Mouse (Mus musculus): Measurements from ENCODE around the gene Tmem114. TPM values are rescaled to one million over a fixed set of nuclear protein-coding genes. Genes with fewer than 3 reads are reported as not detected.

Gene Tmem114
- polyA plus RNA-seq, 1 experiment from 2014 or later = not detected

- ATAC-seq (ENCODE audit: low FRiP score, low TSS enrichment) (no peak), DNase-seq (ENCODE audit: low spot score) (peak; percentile 4)
- Histone ChIP-seq H3K9ac (ENCODE audit: low read length) (no peak overlapping the region), H3K4me2 (replicated peaks; ENCODE audit: low read depth) (no peak overlapping the region), H3K27me3 (ENCODE audit: control insufficient read depth, insufficient read depth, low read length) (no peaks in the 10 kb centered on the region), H3K9me3 (ENCODE audit: control insufficient read depth, low read length) (no peaks in the 10 kb centered on the region), H3K4me1 (replicated peaks; ENCODE audit: control insufficient read depth, insufficient read depth) (no peaks in the 10 kb centered on the region), H3K27ac (replicated peaks) (no peak overlapping the region), H3K36me3 (ENCODE audit: control insufficient read depth, insufficient read depth, low read length) (no peaks in the 10 kb centered on the region), H3K4me3 (ENCODE audit: low read depth, low read length) (no peak overlapping the region)
- 65% methylated on average over 20 of the region's 20 CpGs for WGBS
- no peak for TF ChIP-seq EP300 (optimal IDR thresholded peaks at IDR 0.05)
- TF ChIP-seq CTCF (IDR thresholded peaks at IDR 0.05; ENCODE audit: low read depth) = no peak
These were observed 7.8 kb downstream of the Tmem114 start for GRCm38 (mm10) chr16:8417011-8417720.

DNA sequence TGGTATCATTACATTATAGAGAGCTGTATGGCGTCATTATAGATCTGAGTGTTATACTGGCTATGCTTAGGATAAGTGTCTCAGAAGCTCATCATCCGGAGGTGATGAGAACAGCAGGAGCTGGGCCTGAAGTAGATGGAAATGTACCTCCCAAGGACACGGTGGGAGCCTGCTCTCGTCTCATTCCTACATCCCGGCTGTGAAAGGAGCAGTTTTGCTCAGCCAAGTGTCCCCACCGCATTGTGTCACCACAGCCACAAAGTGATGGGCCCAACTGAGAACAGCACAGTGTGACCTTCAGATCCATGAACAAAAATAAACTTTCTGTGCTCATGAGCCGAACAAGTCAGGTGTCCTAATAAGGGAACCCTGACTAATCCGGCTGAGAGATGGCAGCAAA, 8.9 kb downstream of the Tmem114 start:
- Histone ChIP-seq H3K36me3 (ENCODE audit: control insufficient read depth, insufficient read depth, low read length) (no peaks in the 10 kb centered on the region), H3K9ac (ENCODE audit: low read length) (no peak overlapping the region), H3K4me1 (replicated peaks; ENCODE audit: control insufficient read depth, insufficient read depth) (no peaks in the 10 kb centered on the region), H3K27ac (replicated peaks) (no peak overlapping the region), H3K4me2 (replicated peaks; ENCODE audit: low read depth) (no peak overlapping the region), H3K9me3 (ENCODE audit: control insufficient read depth, low read length) (no peaks in the 10 kb centered on the region), H3K27me3 (ENCODE audit: control insufficient read depth, insufficient read depth, low read length) (no peaks in the 10 kb centered on the region), H3K4me3 (ENCODE audit: low read depth, low read length) (no peak overlapping the region)
- 80% methylated on average over 8 of the region's 8 CpGs for WGBS
- DNase-seq (ENCODE audit: low spot score) (no peak), ATAC-seq (ENCODE audit: low FRiP score, low TSS enrichment) (no peak)
- TF ChIP-seq EP300 (optimal IDR thresholded peaks at IDR 0.05) (no peak), CTCF (IDR thresholded peaks at IDR 0.05; ENCODE audit: low read depth) (no peak)

DNA sequence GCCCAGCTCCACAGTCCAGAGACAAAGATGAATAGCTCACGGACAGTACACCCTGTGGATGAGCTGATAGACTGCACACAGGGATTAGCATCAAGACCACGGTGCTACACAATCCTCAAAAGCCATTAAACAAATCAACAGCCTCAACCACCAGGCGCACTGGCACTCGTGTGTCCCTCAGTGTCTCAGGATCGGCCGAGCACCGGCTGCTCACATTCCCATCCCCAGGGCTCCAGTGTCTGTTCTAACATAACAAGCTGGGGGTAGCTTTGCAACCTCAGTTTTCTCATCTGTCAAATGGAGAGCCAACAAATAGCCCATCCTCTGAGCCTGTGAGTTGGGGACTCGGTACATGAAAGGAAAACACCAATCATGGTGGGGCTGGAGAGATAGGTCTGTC, 11.5 kb downstream of the Tmem114 start:
- no peaks in the 10 kb centered on the region for H3K36me3 ChIP-seq (ENCODE audit: control insufficient read depth, insufficient read depth, low read length)
- DNase-seq (ENCODE audit: low spot score) (no peak), ATAC-seq (ENCODE audit: low FRiP score, low TSS enrichment) (no peak)
- no peak overlapping the region for H3K4me3 ChIP-seq (ENCODE audit: low read depth, low read length)
- no peak for TF ChIP-seq EP300 (optimal IDR thresholded peaks at IDR 0.05)
- TF ChIP-seq CTCF (IDR thresholded peaks at IDR 0.05; ENCODE audit: low read depth) = no peak
- no peaks in the 10 kb centered on the region for H3K27me3 ChIP-seq (ENCODE audit: control insufficient read depth, insufficient read depth, low read length)
- H3K9me3 ChIP-seq (ENCODE audit: control insufficient read depth, low read length) = no peaks in the 10 kb centered on the region
- H3K4me1 ChIP-seq (replicated peaks; ENCODE audit: control insufficient read depth, insufficient read depth) = no peaks in the 10 kb centered on the region
- H3K4me2 ChIP-seq (replicated peaks; ENCODE audit: low read depth) = no peak overlapping the region
- no peak overlapping the region for H3K27ac ChIP-seq (replicated peaks)
- WGBS = 70% methylated on average over 8 of the region's 8 CpGs
- H3K9ac ChIP-seq (ENCODE audit: low read length) = no peak overlapping the region

DNA sequence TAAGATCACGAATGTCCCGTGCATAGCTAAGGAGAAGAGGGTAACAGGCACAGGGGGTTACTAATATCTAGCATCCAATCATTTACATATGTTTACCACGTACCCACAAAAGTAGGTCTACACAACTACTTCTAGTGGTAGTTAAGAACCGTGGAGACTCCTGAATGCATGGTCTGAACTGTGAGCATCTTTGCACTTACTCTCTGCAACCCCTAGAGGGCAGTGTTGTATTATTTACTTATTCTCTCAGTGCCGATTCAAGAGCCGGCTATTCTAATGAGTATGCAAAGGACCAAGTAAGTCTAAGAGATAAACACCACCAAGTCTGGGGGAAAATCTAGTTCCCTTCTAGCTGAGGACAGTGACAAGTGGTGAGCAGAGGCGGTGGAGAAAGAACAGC, 12.7 kb downstream of the Tmem114 start:
- no peak for DNase-seq (ENCODE audit: low spot score)
- peak; percentile 55 for ATAC-seq (ENCODE audit: low FRiP score, low TSS enrichment)

DNA sequence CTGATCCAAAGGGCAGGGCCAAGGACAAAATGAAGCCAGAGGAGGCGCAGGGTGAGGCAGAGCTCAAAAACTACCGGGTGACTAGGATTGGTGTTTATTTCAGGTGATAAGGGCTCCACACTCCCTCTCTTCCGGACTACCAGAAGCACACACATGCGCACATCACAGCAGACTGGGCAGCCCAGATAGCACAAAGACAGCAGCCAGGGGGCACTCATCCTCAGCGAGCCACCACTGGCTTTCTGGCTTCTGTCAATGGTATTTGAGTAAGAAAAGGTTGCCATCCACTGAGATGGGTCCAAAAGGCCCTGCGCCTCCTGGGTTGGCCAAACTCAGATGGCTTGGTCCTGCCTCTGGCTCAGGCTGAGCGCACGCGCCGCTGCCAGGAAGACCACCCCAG, 15.7 kb downstream of the Tmem114 start:
- ATAC-seq (ENCODE audit: low FRiP score, low TSS enrichment) (no peak), DNase-seq (ENCODE audit: low spot score) (no peak)

More for the DNA sequence above, 12.7 kb downstream of the Tmem114 start:
- no peak for TF ChIP-seq EP300 (optimal IDR thresholded peaks at IDR 0.05)
- peak; percentile 89 for TF ChIP-seq CTCF (IDR thresholded peaks at IDR 0.05; ENCODE audit: low read depth)
- 14% methylated on average over 7 of the region's 7 CpGs for WGBS
- no peaks in the 10 kb centered on the region for H3K9me3 ChIP-seq (ENCODE audit: control insufficient read depth, low read length)
- H3K9ac ChIP-seq (ENCODE audit: low read length) = no peak overlapping the region
- H3K27me3 ChIP-seq (ENCODE audit: control insufficient read depth, insufficient read depth, low read length) = no peaks in the 10 kb centered on the region
- no peak overlapping the region for H3K4me2 ChIP-seq (replicated peaks; ENCODE audit: low read depth)
- H3K4me3 ChIP-seq (ENCODE audit: low read depth, low read length) = no peak overlapping the region
- H3K27ac ChIP-seq (replicated peaks) = no peak overlapping the region
- no peaks in the 10 kb centered on the region for H3K4me1 ChIP-seq (replicated peaks; ENCODE audit: control insufficient read depth, insufficient read depth)
- H3K36me3 ChIP-seq (ENCODE audit: control insufficient read depth, insufficient read depth, low read length) = no peaks in the 10 kb centered on the region

DNA sequence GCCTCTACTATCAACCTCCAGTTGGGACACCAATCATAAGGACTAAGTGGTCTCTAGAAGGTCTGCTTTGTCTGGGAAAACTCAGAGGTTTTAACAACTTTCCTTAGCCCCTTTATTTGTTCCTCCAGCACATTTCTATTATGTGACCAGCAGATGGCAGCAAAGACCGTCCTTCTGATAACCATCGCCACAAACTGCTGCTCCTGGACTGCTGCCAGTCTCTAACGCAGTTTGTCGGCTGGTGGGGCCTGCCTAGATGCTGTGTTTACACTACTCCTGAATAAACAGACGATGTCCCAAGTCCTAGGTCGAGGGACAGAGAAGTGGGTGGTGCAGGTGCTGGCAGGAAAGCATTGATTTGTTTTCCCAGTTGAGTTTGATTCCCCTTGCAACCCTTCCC, 18.2 kb downstream of the Tmem114 start:
- ATAC-seq (ENCODE audit: low FRiP score, low TSS enrichment) = peak; percentile 61
- no peak overlapping the region for H3K27ac ChIP-seq (replicated peaks)
- TF ChIP-seq EP300 (optimal IDR thresholded peaks at IDR 0.05) = no peak
- peak; percentile 90 for TF ChIP-seq CTCF (IDR thresholded peaks at IDR 0.05; ENCODE audit: low read depth)
- H3K9ac ChIP-seq (ENCODE audit: low read length) = no peak overlapping the region
- H3K9me3 ChIP-seq (ENCODE audit: control insufficient read depth, low read length) = no peaks in the 10 kb centered on the region
- WGBS = 0% methylated on average over 6 of the region's 6 CpGs
- no peak overlapping the region for H3K4me3 ChIP-seq (ENCODE audit: low read depth, low read length)
- H3K36me3 ChIP-seq (ENCODE audit: control insufficient read depth, insufficient read depth, low read length) = no peaks in the 10 kb centered on the region
- no peak overlapping the region for H3K4me2 ChIP-seq (replicated peaks; ENCODE audit: low read depth)
- peak; percentile 74 for DNase-seq (ENCODE audit: low spot score)
- H3K4me1 ChIP-seq (replicated peaks; ENCODE audit: control insufficient read depth, insufficient read depth) = no peaks in the 10 kb centered on the region
- no peaks in the 10 kb centered on the region for H3K27me3 ChIP-seq (ENCODE audit: control insufficient read depth, insufficient read depth, low read length)

More for the DNA sequence above, 15.7 kb downstream of the Tmem114 start:
- H3K9me3 ChIP-seq (ENCODE audit: control insufficient read depth, low read length) = no peaks in the 10 kb centered on the region
- TF ChIP-seq EP300 (optimal IDR thresholded peaks at IDR 0.05) (no peak), CTCF (IDR thresholded peaks at IDR 0.05; ENCODE audit: low read depth) (peak; percentile 35)
- H3K4me2 ChIP-seq (replicated peaks; ENCODE audit: low read depth) = no peak overlapping the region
- H3K27ac ChIP-seq (replicated peaks) = no peak overlapping the region
- no peak overlapping the region for H3K4me3 ChIP-seq (ENCODE audit: low read depth, low read length)
- H3K4me1 ChIP-seq (replicated peaks; ENCODE audit: control insufficient read depth, insufficient read depth) = no peaks in the 10 kb centered on the region
- no peak overlapping the region for H3K9ac ChIP-seq (ENCODE audit: low read length)
- 12% methylated on average over 10 of the region's 10 CpGs for WGBS
- no peaks in the 10 kb centered on the region for H3K27me3 ChIP-seq (ENCODE audit: control insufficient read depth, insufficient read depth, low read length)
- no peaks in the 10 kb centered on the region for H3K36me3 ChIP-seq (ENCODE audit: control insufficient read depth, insufficient read depth, low read length)

All from stomach, postnatal 0 days (tissue).